Mouse (Mus musculus): ENCODE results near the gene Cd63. TPM values are rescaled to one million over a fixed set of nuclear protein-coding genes. Genes with fewer than 3 reads are reported as not detected.
A peak's percentile ranks its signal among the peaks of the same experiment; 100 is the strongest.

The Cd63 gene
- polyA plus RNA-seq, 1 experiment from 2014 or later: 794 TPM

- no peak for ATAC-seq
- H3K4me2 ChIP-seq (ENCODE audit: low read depth, low read length): peak overlapping the region; percentile 95
- H3K27ac ChIP-seq (ENCODE audit: low read length): no peak overlapping the region
- 0 out of 2 replicates have a peak overlapping the region, but pooled peaks have one; percentile 79 for H3K4me3 ChIP-seq (ENCODE audit: low read length)
- H3K9me3 ChIP-seq (ENCODE audit: control insufficient read depth, low read length): no peaks in the 10 kb centered on the region
- no peaks in the 10 kb centered on the region for H3K36me3 ChIP-seq (ENCODE audit: control insufficient read depth, insufficient read depth, low read length)
- no peaks in the 10 kb centered on the region for H3K27me3 ChIP-seq (replicated peaks; ENCODE audit: control insufficient read depth, insufficient read depth, low read length)
- no peak overlapping the region; the same call in 1 of the 2 replicates for H3K9ac ChIP-seq (ENCODE audit: low read depth, low read length)
- WGBS: 20% methylated on average over 1 of the region's 2 CpGs
- peaks cover 25% of the 10 kb centered on the region for H3K4me1 ChIP-seq (ENCODE audit: control insufficient read depth, insufficient read depth, low read length)
These were observed 10.9 kb upstream of the Cd63 start for GRCm38 (mm10) chr10:128889846-128890245.

- no peaks in the 10 kb centered on the region for H3K36me3 ChIP-seq (ENCODE audit: control insufficient read depth, insufficient read depth, low read length)
- no peak; the same call in 1 of the 2 replicates for ATAC-seq
- peak overlapping the region; percentile 77 for H3K27ac ChIP-seq (ENCODE audit: low read length)
- H3K4me3 ChIP-seq (ENCODE audit: low read length): peak overlapping the region; percentile 79
- H3K9ac ChIP-seq (ENCODE audit: low read depth, low read length): peak overlapping the region; percentile 66
- peak overlapping the region; percentile 95 for H3K4me2 ChIP-seq (ENCODE audit: low read depth, low read length)
- WGBS: under 1% methylated on average over 40 of the region's 40 CpGs
- no peaks in the 10 kb centered on the region for H3K9me3 ChIP-seq (ENCODE audit: control insufficient read depth, low read length)
- H3K27me3 ChIP-seq (replicated peaks; ENCODE audit: control insufficient read depth, insufficient read depth, low read length): no peaks in the 10 kb centered on the region
- H3K4me1 ChIP-seq (ENCODE audit: control insufficient read depth, insufficient read depth, low read length): peaks cover 25% of the 10 kb centered on the region
These were observed 10.2 kb upstream of the Cd63 start for GRCm38 (mm10) chr10:128890383-128891295.

GRCm38 (mm10) chr10:128891296-128892094 lies 9.3 kb upstream of the Cd63 start, which contains the start of gene Gdf11:
Gene Gdf11 (minus strand): TSS chr10:128891718.
- peak within 1 kb of the TSS; percentile 77 for H3K27ac ChIP-seq (ENCODE audit: low read length)
- peaks cover 25% of the 10 kb centered on the region for H3K4me1 ChIP-seq (ENCODE audit: control insufficient read depth, insufficient read depth, low read length)
- WGBS: under 1% methylated on average over 47 of the region's 89 CpGs
- peak within 1 kb of the TSS; percentile 79 for H3K4me3 ChIP-seq (ENCODE audit: low read length)
- ATAC-seq: peak; percentile 80
- no peaks in the 10 kb centered on the region for H3K9me3 ChIP-seq (ENCODE audit: control insufficient read depth, low read length)
- peak within 1 kb of the TSS; percentile 95 for H3K4me2 ChIP-seq (ENCODE audit: low read depth, low read length)
- peak within 1 kb of the TSS; percentile 66 for H3K9ac ChIP-seq (ENCODE audit: low read depth, low read length)
- no peaks in the 10 kb centered on the region for H3K36me3 ChIP-seq (ENCODE audit: control insufficient read depth, insufficient read depth, low read length)
- peaks cover 6% of the 10 kb centered on the region for H3K27me3 ChIP-seq (replicated peaks; ENCODE audit: control insufficient read depth, insufficient read depth, low read length)

GRCm38 (mm10) chr10:128892246-128892645 lies 8.5 kb upstream of the Cd63 start:
- H3K27ac ChIP-seq (ENCODE audit: low read length): peak overlapping the region; percentile 77; the same call in 1 of the 2 replicates
- no peaks in the 10 kb centered on the region for H3K36me3 ChIP-seq (ENCODE audit: control insufficient read depth, insufficient read depth, low read length)
- H3K4me2 ChIP-seq (ENCODE audit: low read depth, low read length): peak overlapping the region; percentile 95
- H3K27me3 ChIP-seq (replicated peaks; ENCODE audit: control insufficient read depth, insufficient read depth, low read length): peaks cover 11% of the 10 kb centered on the region
- H3K4me1 ChIP-seq (ENCODE audit: control insufficient read depth, insufficient read depth, low read length): peaks cover 25% of the 10 kb centered on the region
- no peaks in the 10 kb centered on the region for H3K9me3 ChIP-seq (ENCODE audit: control insufficient read depth, low read length)
- H3K4me3 ChIP-seq (ENCODE audit: low read length): peak overlapping the region; percentile 79
- WGBS: 4% methylated on average over 9 of the region's 9 CpGs
- 0 out of 2 replicates have a peak, but pooled peaks have one; percentile 4 for ATAC-seq
- peak overlapping the region; percentile 66 for H3K9ac ChIP-seq (ENCODE audit: low read depth, low read length)

GRCm38 (mm10) chr10:128895437-128895836 lies 5.4 kb upstream of the Cd63 start:
- ATAC-seq: peak; percentile 33; the same call in 1 of the 2 replicates
- no peak overlapping the region for H3K4me3 ChIP-seq (ENCODE audit: low read length)
- peak overlapping the region; percentile 1; the same call in 1 of the 2 replicates for H3K4me2 ChIP-seq (ENCODE audit: low read depth, low read length)
- H3K27ac ChIP-seq (ENCODE audit: low read length): no peak overlapping the region
- peaks cover 6% of the 10 kb centered on the region for H3K4me1 ChIP-seq (ENCODE audit: control insufficient read depth, insufficient read depth, low read length)
- no peaks in the 10 kb centered on the region for H3K9me3 ChIP-seq (ENCODE audit: control insufficient read depth, low read length)
- H3K27me3 ChIP-seq (replicated peaks; ENCODE audit: control insufficient read depth, insufficient read depth, low read length): peaks cover 11% of the 10 kb centered on the region
- no peaks in the 10 kb centered on the region for H3K36me3 ChIP-seq (ENCODE audit: control insufficient read depth, insufficient read depth, low read length)
- WGBS: 0% methylated on average over 9 of the region's 9 CpGs
- H3K9ac ChIP-seq (ENCODE audit: low read depth, low read length): no peak overlapping the region

- H3K27me3 ChIP-seq (replicated peaks; ENCODE audit: control insufficient read depth, insufficient read depth, low read length): peaks cover 11% of the 10 kb centered on the region
- no peak overlapping the region for H3K4me3 ChIP-seq (ENCODE audit: low read length)
- WGBS: 8% methylated on average over 17 of the region's 17 CpGs
- no peak for ATAC-seq
- H3K9ac ChIP-seq (ENCODE audit: low read depth, low read length): no peak overlapping the region
- H3K36me3 ChIP-seq (ENCODE audit: control insufficient read depth, insufficient read depth, low read length): no peaks in the 10 kb centered on the region
- H3K9me3 ChIP-seq (ENCODE audit: control insufficient read depth, low read length): no peaks in the 10 kb centered on the region
- H3K4me2 ChIP-seq (ENCODE audit: low read depth, low read length): peak overlapping the region; percentile 1; the same call in 1 of the 2 replicates
- 0 out of 2 replicates have a peak, but pooled peaks cover 3% of the 10 kb centered on the region for H3K4me1 ChIP-seq (ENCODE audit: control insufficient read depth, insufficient read depth, low read length)
- H3K27ac ChIP-seq (ENCODE audit: low read length): no peak overlapping the region
These were observed 4.7 kb upstream of the Cd63 start for GRCm38 (mm10) chr10:128895952-128896693.

GRCm38 (mm10) chr10:128896807-128897206 lies 4.0 kb upstream of the Cd63 start:
- 0 out of 2 replicates have a peak, but pooled peaks cover 3% of the 10 kb centered on the region for H3K4me1 ChIP-seq (ENCODE audit: control insufficient read depth, insufficient read depth, low read length)
- 30% methylated on average over 1 of the region's 1 CpGs for WGBS
- no peak overlapping the region for H3K4me2 ChIP-seq (ENCODE audit: low read depth, low read length)
- H3K27ac ChIP-seq (ENCODE audit: low read length): no peak overlapping the region
- no peak for ATAC-seq
- no peak overlapping the region for H3K4me3 ChIP-seq (ENCODE audit: low read length)
- H3K9me3 ChIP-seq (ENCODE audit: control insufficient read depth, low read length): no peaks in the 10 kb centered on the region
- H3K9ac ChIP-seq (ENCODE audit: low read depth, low read length): no peak overlapping the region
- H3K36me3 ChIP-seq (ENCODE audit: control insufficient read depth, insufficient read depth, low read length): no peaks in the 10 kb centered on the region
- H3K27me3 ChIP-seq (replicated peaks; ENCODE audit: control insufficient read depth, insufficient read depth, low read length): peaks cover 11% of the 10 kb centered on the region

GRCm38 (mm10) chr10:128897501-128897900 lies 3.3 kb upstream of the Cd63 start:
- H3K36me3 ChIP-seq (ENCODE audit: control insufficient read depth, insufficient read depth, low read length): no peaks in the 10 kb centered on the region
- no peaks in the 10 kb centered on the region for H3K4me1 ChIP-seq (ENCODE audit: control insufficient read depth, insufficient read depth, low read length)
- H3K9me3 ChIP-seq (ENCODE audit: control insufficient read depth, low read length): no peaks in the 10 kb centered on the region
- ATAC-seq: no peak
- peaks cover 11% of the 10 kb centered on the region for H3K27me3 ChIP-seq (replicated peaks; ENCODE audit: control insufficient read depth, insufficient read depth, low read length)
- no peak overlapping the region for H3K9ac ChIP-seq (ENCODE audit: low read depth, low read length)
- H3K4me3 ChIP-seq (ENCODE audit: low read length): no peak overlapping the region
- WGBS: 16% methylated on average over 1 of the region's 1 CpGs
- no peak overlapping the region for H3K27ac ChIP-seq (ENCODE audit: low read length)
- no peak overlapping the region for H3K4me2 ChIP-seq (ENCODE audit: low read depth, low read length)

All from intestine, embryonic 16.5 days (tissue).